Mouse (Mus musculus) spleen, adult 12 weeks (tissue): Measurements from ENCODE around the gene Uhrf1bp1.

Experiments
- DNase-seq: peaks from one replicate; pipeline ENCODE4 v3.0.0; 2022; ENCODE audit warnings: low spot score

Gene Uhrf1bp1

DNA sequence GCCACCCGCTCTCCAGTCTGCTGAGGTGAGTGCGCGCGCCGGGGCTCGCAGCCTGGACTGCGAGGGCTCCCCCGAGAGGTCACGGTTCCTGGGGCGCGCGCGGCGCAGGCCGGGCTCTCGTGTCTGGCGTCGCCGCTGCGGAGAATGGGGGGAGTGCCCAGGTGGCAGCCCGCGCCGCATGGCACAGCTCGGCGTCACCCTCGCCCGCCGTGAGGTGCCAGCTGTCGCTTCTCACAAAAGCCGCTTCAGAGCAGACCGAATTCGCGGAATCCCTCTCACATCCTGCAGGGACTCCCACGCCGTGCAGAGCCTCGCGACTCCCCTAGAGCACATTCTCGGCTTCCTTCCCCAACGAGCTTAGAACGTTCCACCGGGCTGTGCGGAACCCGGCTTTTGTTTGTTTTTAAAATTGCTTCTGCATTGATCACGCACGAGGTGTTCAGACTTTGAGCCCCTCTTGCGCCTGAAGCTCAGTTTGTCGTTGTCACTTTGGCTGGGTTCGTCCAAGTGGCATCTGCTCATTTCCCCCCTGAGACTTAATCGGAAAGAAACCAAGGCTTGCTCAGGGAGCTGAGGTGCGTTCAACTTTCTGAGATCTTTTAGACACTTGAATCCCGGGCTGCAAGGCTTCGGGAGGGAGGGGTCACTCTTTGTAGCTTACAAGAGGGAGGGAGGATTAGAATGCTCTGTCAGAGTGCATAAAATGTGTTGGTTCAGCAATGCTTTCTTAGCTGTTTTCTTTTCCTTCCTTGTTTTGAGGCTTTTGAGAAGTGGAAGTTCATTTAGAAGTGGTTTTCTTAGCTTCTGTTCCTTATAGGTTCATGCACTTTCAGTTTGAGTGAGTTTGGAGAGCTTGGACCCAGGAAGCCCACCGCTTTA lies 53.6 kb downstream of the Uhrf1bp1 start, which contains the start of gene Taf11:
Taf11 (minus strand) TSS at position 223 of the 879 bp plus-strand sequence.
- no peak for DNase-seq

DNA sequence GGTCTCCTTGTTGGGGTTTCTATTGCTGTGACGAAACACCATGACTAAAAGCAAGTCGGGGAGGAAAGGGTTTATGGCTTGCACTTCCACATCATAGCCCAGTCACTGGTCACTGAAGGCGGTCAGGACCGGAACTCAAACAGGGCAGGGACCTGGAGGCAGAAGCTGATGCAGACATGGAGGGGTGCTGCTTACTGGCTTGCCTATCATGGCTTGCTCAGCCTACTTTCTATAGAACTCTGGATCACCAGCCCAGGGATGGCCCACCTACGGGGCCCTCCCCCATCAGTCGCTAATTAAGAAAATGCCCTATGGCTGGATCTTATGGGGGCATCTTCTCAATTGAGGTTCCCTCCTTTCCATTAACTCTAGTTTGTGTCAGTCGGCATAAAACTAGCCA lies 55.1 kb downstream of the Uhrf1bp1 start:
- no peak for DNase-seq

DNA sequence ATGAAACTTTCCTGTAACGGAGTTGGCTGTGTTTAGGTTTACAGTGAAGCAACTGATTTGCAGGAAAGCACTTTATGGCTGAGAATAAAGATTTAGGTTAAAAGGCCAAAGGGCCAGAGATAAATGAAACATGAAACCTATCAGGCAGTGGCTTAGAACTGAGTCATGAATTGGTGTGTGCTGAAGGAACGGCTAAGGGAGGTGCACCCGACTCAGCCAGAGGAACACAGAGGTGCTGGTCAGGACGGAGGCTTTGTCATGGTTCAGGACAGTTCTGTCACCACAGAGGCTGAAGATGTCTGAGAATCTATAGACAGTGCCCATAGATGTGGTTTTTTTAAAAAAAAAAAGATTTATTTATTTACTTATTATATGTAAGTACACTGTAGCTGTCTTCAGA lies 58.5 kb downstream of the Uhrf1bp1 start:
- no peak for DNase-seq

DNA sequence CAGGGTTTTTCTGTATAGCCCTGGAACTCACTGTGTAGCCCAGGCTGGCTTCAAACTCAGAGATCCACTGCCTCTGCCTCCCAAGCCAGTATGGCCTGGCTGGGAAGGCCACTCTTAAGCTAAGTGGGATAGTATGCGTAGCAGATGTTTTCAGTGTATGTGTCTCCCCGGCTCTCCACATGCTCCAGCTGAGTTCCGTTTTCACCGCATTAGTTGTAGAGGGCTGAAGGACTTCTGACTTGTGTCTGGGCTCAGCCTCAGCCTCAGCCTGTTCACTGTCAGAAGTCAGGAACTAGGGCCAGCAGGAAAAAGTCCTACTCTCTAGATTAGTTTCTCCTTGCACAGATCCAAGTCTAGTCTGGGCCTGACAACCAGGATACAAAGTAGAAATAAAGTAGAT lies 60.1 kb downstream of the Uhrf1bp1 start:
- DNase-seq: no peak

DNA sequence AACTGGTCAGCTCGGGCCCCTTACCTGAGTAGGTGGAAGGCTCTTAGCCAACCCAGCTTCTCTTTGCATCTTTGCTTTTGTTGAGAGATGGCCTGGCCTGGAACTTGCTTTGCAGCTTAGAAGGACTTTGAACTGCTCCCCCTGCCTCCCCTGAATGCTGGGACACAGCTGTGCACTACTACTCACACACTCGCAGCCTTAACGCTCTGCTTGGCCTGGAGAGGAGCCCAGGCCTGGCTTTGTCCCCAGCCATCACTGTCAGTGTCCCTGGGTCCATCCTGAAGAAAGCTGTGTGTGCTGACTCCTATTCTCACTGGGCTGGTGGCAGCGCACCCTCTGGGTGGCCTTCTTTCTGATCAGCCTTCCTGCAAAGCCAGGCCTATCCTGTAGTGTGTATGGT lies 64.4 kb downstream of the Uhrf1bp1 start:
- no peak for DNase-seq

DNA sequence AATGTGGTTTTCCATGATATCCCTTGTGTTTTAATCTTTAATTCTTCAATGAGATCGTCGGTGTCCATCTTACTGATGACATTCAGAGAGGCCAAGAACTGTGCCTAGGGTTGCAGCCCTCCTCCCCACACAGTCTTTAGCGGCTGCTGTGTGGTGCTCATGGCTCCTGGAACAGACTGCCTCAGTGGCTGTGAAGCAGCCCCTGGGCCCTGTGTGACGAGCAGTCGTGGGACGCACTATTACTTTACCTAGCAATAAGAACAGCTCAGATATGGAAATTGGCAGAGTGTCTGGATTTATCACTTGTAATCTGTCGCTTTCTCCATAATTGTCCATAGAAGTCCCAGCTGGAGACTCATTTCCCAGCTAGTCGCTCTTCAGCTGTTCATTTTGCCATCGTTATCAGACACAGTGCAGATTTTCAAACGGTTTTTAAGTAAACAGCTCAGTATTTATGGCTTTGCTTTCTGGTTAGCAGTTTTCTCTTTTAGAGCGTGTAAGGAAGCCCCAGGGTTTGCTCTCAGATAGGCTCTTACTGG lies 66.0 kb downstream of the Uhrf1bp1 start:
- no peak for DNase-seq

DNA sequence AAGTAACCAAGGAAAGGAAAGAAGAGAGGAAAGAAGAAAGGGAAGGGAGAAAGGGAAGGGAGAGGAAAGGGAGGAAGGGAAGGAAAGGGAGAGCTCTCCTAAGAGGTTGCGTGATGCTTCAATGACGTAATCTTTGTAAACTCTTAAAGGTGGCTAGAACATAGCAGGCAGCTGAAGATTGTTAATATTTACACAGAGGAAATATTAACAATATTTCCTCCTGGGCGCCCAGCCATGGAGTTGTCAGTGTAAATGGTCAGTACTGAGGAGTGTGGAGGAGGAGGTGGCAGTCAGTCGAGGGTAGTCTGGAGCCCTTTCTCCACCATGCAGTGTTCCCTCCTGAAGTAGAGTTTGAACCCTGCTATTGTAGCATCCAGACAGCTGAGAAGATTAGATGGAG lies 68.8 kb downstream of the Uhrf1bp1 start:
- DNase-seq: no peak

DNA sequence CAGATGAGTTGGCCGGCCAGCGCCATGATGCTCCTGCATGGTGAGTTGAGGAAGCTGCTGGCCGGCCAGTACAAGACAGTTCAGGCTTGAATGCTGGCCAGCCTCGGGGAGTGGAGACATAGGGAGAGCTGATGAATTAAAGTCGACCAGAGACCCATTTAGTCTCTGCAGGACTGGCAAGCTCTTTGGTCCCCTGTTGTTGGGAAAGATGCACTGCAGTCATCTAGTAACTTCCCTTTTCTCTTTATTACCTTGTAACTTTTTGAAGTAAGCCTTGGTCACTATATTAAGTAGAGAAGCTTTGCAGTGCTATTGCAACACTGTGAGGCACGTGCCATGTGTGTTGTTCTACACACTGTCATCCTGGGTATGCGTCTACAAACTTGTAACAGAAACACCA lies 69.3 kb downstream of the Uhrf1bp1 start:
- DNase-seq: no peak

DNA sequence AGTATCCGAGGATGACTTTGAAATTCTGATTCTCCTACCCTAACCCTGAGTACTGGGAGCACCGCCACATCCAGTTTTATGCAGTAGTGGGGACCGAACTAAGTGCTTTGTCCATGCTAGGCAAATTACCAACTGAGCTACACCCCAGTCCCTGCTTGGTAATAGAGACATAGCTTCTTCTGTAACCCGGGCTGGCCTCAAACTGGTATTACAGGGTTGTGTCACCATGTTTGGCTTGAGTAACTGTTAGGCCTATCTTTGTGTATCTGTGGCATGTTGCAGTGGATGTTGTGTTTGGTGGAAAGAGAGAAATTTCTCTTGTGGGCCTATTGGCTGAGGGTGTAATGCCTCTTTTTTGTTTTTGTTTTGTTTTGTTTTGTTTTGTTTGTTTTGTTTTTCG lies 74.0 kb downstream of the Uhrf1bp1 start:
- DNase-seq: no peak

DNA sequence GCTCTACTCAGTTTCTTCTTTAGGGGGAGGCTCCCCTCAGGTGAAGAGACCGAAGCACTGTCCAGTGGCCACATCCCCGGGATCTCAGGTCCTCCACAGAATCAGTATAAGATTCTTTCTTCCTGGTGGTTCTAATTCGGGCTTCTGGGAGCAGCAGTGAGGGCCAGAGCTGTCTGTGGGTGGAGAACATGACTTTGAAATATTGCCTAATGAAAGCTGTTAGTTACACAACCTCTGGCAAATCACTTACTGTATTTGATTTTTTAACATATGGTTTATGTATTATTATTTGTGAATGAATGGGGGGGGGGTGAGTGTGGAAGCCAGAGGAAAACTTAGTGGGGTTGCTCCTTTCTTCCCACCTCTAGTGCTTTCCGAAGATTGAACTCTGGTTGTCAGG lies 75.6 kb downstream of the Uhrf1bp1 start:
- no peak for DNase-seq

DNA sequence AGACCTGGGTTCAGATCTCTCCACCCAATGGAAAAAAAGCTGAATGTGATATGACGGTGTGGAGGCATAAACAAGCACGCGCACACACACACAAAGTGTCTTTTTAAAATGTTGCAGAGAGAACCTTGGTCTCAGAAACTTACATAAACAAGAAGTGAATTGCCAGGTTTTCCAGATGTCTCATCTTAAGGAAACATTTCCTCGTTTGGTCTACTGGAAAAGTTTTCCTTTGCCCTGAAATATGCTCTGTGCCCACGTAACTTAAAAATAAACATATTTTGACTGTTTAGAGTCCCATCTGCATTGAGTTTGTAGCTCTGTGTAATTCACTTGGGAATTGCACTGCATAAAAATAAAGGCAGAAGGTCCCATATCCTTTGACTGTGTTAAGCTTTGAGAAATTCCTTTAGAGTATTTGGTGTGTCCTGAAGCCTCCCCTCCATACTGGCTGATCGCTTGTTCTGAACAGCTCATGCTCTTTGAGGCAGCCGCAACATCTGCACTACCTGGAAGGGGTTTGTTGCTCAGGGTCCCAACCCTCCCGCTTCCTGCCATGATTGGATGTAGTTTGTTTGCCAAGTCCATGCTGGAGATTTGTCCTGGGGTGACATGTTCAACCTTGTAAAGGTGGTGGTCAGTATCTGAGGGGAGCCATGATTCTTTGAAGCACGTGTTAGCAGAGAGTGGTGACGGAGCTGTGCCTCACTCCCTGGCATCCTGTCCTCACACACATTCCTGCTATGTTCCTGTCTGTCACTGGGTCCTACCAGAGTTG lies 78.1 kb downstream of the Uhrf1bp1 start:
- no peak for DNase-seq

DNA sequence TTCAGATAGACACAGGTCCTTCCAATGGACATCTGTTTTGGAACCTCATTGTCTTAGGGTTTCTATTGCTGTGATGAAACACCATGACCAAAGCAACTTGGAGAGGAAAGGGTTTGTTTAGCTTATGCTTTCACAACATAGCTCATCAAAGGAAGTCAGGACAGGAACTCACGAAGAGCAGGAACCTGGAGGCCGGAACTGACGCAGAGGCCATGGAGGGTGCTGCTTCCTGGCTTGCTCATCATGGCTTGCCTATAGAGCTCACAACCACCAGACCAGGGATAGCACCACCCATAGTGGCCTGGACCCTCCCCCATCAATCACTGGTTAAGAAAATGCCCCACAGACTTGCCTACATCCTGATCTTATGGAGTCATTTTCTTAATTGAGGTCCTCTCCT lies 78.8 kb downstream of the Uhrf1bp1 start:
- no peak for DNase-seq

DNA sequence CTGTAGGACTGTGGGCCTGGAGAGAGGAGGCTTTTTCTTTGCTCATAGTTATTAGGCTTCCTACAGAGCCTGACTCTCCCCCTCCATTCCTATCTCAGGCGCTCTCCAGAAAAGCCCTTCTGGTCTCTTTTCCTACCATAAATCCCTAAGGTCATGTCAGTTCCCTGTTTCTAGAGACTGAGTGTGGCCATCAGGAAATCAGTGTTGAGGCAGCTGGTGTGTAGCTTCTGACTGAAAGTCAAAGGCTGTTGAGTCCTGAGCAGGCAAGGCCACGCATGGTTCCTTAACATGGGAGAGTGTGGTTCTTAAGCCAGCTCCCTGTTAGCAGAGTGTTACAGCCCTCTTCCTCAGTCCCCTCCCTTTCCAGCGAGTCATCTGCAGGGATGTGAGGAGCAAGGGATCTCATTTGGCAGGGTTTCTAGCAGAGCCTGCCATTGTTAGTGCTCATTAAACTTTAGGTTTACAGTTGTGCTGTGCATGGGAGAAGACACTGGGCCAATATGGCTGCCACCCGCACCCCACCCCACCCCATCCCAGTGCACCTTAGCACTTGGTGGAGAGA lies 80.9 kb downstream of the Uhrf1bp1 start:
- no peak for DNase-seq

DNA sequence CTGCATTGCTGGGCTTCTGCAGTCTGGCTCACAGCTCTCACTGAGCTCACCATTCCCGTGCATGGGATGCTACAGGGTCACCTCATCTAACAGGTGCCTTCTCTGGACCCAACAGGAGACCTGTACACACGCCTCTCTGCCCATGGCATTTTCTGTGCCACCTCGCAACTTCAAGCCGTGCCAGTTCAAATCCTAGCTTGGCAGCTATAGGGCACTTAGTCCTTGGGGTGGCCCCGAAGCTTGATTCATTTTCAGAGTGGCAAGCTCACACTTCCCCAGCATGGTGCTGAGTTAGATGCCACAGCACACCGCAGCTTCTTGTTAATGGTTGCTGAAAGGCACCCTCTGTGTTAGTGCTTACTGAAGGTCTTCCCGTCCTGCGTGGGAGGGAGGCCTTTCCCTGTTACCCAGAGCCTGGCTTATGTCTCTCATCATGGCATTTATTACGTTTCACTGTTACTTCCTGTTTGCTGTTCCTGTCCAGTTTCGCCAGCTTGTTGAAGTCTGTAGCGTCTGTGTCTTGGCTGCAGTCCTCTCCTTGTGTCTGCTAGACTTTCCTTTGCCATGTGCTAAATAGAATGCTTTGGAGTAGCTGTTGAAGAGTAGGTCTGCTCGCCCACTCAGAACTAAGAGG lies 82.0 kb downstream of the Uhrf1bp1 start:
- DNase-seq: no peak

DNA sequence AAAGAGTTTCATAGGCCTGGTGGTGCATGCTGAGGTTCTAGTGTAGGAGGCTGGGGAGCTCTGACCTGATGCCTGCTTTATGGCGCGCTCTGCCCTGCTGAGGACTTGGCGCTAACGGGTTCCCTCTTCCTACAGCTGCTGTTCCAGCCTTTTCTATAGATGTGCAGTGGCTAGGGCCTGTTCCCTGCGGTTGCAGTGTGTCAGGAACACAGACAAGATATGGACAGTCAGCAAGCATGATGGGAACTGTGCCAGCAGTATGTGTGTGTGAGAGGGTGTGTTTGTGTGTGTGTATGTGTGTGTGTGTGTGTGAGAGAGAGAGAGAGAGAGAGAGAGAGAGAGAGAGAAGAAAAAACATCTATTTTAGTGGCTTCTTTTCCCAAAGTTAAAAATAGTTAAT lies 82.8 kb downstream of the Uhrf1bp1 start:
- no peak for DNase-seq

DNA sequence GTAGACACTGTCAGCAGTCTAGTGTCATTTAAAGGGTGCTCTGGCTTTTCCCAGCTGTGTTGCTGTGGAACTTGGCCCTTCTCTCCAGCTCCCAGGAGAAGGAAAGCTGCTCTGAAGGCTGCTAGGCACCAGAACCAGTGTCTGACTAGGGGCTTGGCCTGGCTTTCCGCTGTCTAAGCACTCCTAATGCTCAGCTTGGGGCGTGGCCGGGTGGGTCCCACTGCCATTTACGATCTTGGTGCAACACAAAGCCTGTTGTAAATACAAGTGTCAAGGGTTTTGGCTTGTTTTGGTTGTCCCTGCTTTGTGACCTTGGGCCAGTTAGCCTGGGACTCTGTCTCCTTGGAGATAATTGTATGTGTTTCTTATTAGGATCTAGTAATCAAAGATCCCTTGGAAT lies 84.1 kb downstream of the Uhrf1bp1 start:
- no peak for DNase-seq

DNA sequence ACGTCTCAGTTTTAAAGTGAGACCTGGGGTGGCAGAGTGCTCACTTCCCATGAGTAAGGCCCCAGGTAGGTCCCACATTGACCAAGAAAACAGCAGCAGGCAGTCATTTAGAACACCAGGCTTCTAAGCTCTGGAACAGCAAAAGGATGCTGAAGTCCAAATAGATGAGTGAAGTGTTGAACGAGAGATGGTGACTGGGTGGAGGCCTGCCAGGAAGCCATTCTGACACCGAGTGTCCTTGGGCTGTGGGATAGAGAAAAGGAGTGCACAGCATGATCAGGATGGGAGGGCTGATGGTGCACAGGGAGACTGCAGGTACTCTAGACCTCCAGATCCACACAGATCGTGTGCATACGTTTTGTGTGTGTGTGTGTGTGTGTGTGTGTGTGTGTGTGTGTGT lies 84.9 kb downstream of the Uhrf1bp1 start:
- DNase-seq: no peak

DNA sequence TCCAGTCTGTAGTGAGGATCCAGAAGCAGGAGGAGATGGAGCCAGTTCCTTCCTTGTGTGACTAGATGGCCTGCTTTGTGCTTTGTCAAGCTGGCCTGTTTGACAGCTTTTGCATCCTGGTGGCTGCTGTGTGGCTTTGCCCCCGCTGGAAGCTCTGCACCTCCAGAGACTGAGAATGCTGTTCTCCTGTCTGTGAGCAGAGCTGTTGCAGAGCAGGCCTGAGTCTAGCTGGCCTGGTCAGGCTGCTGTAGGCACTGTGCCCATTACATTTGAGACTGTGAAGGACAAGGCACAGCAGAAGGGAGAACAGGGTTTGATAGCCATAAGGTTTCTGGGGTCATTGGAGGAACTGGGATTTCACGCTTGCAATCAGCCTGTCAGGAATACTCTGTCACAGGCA lies 85.5 kb downstream of the Uhrf1bp1 start:
- DNase-seq: no peak

DNA sequence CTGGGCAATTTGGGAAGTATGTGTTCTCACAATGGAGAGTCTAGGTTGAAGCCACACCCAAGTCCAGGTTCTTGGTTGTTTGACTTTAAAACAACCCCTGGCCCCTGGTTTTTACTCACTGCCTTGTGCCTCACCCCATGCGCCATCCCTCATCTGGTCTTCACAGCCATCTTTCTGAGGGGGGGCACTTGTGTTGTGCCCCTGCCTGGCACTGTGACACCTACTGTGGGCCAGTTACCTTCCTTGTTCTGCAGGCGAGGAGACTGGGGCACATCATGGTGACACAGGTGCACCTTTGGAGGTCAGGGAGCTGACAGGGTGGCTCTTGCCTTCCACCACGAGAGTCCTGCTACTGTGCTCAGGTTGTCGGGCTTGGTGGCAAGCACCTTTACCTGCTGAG lies 85.9 kb downstream of the Uhrf1bp1 start:
- DNase-seq: no peak

DNA sequence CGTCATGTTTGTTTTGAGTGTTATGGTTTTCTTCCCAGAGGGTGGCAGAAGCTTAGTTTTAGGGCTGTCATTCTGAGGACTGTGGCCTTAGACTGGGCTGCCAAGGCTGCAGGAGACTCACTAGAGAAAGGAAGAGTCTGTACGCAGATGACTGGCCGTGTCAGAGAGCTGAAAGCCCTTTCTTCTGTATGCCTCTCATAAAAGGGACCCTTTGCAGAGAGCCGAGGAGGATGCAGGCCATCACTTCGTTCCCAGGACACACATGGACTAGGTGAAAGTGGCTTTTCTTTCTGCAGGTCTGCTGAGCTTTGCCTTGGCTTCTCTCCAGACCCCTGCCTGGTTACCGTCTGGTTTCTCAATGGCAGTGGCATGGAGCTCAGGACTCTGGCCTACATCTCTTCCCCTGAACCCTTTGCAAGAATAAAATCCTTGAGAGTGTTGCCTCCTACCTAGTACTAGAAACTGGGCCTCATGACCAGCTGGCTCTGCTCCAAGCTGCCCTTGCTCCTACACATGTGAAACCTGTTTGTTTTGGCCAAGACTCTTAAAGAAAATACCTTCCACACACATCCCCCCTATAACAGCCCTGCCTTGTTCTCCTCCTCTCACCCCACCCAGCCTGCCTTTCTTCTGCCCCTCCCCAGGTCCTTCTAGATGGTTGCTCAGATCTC lies 89.4 kb downstream of the Uhrf1bp1 start:
- DNase-seq: no peak

DNA sequence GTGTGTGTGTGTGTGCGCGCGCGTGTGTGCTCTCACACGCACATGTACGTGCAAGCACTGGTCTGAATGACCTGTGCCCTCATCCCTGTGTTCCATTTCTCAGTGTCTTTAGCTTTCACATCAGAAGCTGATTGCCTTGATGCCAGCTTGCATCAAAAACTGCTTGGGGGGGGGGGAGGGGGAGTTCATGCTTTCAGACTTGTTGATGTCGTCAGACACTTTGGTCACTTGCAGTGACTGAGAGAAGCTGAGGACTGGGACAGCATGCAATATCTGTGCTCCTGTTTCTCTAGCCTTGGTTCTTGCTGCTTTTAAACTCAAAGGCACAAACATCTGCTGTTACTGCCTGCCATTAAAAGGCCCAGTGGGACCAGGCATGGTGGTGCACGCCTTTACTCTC lies 90.1 kb downstream of the Uhrf1bp1 start:
- no peak for DNase-seq

DNA sequence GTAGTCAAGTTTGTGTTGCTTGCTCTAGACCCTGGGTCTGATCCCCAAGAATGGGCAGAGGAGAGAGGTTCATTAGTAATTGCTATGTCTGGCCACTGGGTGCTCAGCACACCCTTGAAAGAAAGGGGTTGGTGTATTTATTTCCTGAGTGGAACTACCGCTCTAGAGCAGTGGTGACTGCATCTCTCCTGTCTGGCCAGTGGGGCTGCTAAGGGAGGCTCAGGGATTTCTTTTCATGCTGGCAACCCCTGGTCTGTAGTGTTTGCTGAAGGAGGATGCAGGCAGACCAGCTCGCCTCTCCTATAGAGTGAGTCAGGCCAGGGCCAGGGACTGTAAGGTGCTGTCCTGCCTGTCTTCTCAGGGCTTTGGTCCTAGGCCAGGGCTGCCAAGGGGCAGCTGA lies 90.9 kb downstream of the Uhrf1bp1 start:
- DNase-seq: no peak
